Mouse (Mus musculus) monocyte, adult 59 days (primary cell): ENCODE measurements around the gene Gsdmc4. TPM values are rescaled to one million over a fixed set of nuclear protein-coding genes. Genes with fewer than 3 reads are reported as not detected.

ENCODE experiments used
- total RNA-seq, 2 experiments: library from RNA; stranded (reverse); gene quantifications; one replicate each; pipeline ENCODE4 v1.2.4; 2023

Gsdmc4 gene
- total RNA-seq, result not detected

DNA sequence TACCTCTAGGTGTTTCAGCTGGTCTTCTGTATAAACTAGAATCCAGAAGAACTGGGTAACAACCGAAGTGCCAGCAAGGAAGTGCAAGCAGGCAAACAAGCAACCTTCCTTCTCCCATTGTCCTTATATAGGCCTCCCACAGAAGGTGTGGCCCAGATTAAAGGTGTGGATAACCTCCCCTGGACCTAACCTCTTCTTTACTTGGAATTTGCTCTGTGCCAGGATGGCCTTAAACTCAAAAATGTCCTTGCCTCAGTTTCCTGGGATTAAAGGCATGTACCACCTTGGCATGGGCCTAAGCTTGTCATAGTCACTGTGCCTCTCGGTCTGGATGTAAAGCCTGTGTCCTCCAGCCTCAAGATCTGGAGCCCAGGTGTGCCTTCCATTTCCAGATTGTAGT lies at the start of gene Gsdmc4:
TSS of gene Gsdmc4 (minus strand) at position 101 of the 400 bp plus-strand sequence.

DNA sequence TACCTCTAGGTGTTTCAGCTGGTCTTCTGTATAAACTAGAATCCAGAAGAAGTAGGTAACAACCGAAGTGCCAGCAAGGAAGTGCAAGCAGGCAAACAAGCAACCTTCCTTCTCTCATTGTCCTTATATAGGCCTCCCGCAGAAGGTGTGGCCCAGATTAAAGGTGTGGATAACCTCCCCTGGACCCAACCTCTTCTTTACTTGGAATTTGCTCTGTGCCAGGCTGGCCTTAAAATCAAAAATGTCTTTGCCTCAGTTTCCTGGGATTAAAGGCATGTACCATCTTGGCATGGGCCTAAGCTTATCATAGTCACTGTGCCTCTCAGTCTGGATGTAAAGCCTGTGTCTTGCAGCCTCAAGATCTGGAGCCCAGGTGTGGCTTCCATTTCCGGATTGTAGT lies 33.6 kb downstream of the Gsdmc4 start, which contains the start of gene Gsdmc3:
TSS of gene Gsdmc3 (minus strand) at position 101 of the 400 bp plus-strand sequence.

Other genes starting within 250 kb of the Gsdmc4 start
- under 1 TPM in 1 of 2 experiments, not detected in 1; 0.29 TPM for gene Gsdmc2, start 67.1 kb downstream of the Gsdmc4 start, total RNA-seq
- gene Gsdmc3, start 33.7 kb downstream of the Gsdmc4 start, total RNA-seq, result not detected
- 100 to 1,000 TPM; 463 to 490 TPM for gene Fam49b, start 148.2 kb upstream of the Gsdmc4 start, total RNA-seq